Mouse (Mus musculus): ENCODE data around the gene Snx9. TPM values are rescaled to one million over a fixed set of nuclear protein-coding genes. Genes with fewer than 3 reads are reported as not detected.

Snx9 gene
- total RNA-seq, 2 experiments from 2014 or later: 45.3 TPM

- DNase-seq (ENCODE audit: low spot score in 2 of 2): no peak
These were observed 35.2 kb upstream of the Snx9 start for GRCm38 (mm10) chr17:5805935-5806334.

- no peak for DNase-seq (ENCODE audit: low spot score in 2 of 2)
These were observed 34.3 kb upstream of the Snx9 start for GRCm38 (mm10) chr17:5806823-5807222.

GRCm38 (mm10) chr17:5807847-5808386, 33.2 kb upstream of the Snx9 start:
- no peak for DNase-seq (ENCODE audit: low spot score in 2 of 2)

GRCm38 (mm10) chr17:5813863-5814640, 27.1 kb upstream of the Snx9 start:
- DNase-seq (ENCODE audit: low spot score in 2 of 2): peak in 1 of 2 experiments; percentile 19

- no peak for DNase-seq (ENCODE audit: low spot score in 2 of 2)
These were observed 26.5 kb upstream of the Snx9 start for GRCm38 (mm10) chr17:5814641-5814920.

- no peak for DNase-seq (ENCODE audit: low spot score in 2 of 2)
These were observed 23.3 kb upstream of the Snx9 start for GRCm38 (mm10) chr17:5817871-5818270.

GRCm38 (mm10) chr17:5819105-5819504, 22.0 kb upstream of the Snx9 start:
- DNase-seq (ENCODE audit: low spot score in 2 of 2): no peak

GRCm38 (mm10) chr17:5819799-5820201, 21.3 kb upstream of the Snx9 start:
- no peak for DNase-seq (ENCODE audit: low spot score in 2 of 2)

- no peak for DNase-seq (ENCODE audit: low spot score in 2 of 2)
These were observed 18.6 kb upstream of the Snx9 start for GRCm38 (mm10) chr17:5822541-5822940.

- no peak for DNase-seq (ENCODE audit: low spot score in 2 of 2)
These were observed 18.1 kb upstream of the Snx9 start for GRCm38 (mm10) chr17:5823032-5823431.

GRCm38 (mm10) chr17:5827836-5828582, 13.1 kb upstream of the Snx9 start:
- no peak for DNase-seq (ENCODE audit: low spot score in 2 of 2)

- DNase-seq (ENCODE audit: low spot score in 2 of 2): no peak
These were observed 12.6 kb upstream of the Snx9 start for GRCm38 (mm10) chr17:5828583-5828836.

GRCm38 (mm10) chr17:5828944-5829343, 12.2 kb upstream of the Snx9 start:
- DNase-seq (ENCODE audit: low spot score in 2 of 2): no peak

GRCm38 (mm10) chr17:5829930-5830329, 11.2 kb upstream of the Snx9 start:
- no peak for DNase-seq (ENCODE audit: low spot score in 2 of 2)

- DNase-seq (ENCODE audit: low spot score in 2 of 2): no peak
These were observed 10.7 kb upstream of the Snx9 start for GRCm38 (mm10) chr17:5830382-5830781.

- no peak for DNase-seq (ENCODE audit: low spot score in 2 of 2)
These were observed 10.3 kb upstream of the Snx9 start for GRCm38 (mm10) chr17:5830832-5831231.

GRCm38 (mm10) chr17:5831257-5831806, 9.8 kb upstream of the Snx9 start:
- no peak for DNase-seq (ENCODE audit: low spot score in 2 of 2)

GRCm38 (mm10) chr17:5834166-5834565, 7.0 kb upstream of the Snx9 start:
- DNase-seq (ENCODE audit: low spot score in 2 of 2): no peak

GRCm38 (mm10) chr17:5834798-5835328, 6.3 kb upstream of the Snx9 start:
- no peak for DNase-seq (ENCODE audit: low spot score in 2 of 2)

- no peak for DNase-seq (ENCODE audit: low spot score in 2 of 2)
These were observed 1.4 kb upstream of the Snx9 start for GRCm38 (mm10) chr17:5839549-5840240.

- peak in 1 of 2 experiments; percentile 63 for DNase-seq (ENCODE audit: low spot score in 2 of 2)
These were observed 490 bp upstream of the Snx9 start for GRCm38 (mm10) chr17:5840550-5841127.

Data from adrenal gland, adult 18-20 months (tissue).